Mouse (Mus musculus): ENCODE results near the gene Lce3c. TPM values are rescaled to one million over a fixed set of nuclear protein-coding genes. Genes with fewer than 3 reads are reported as not detected.

Lce3c gene
- polyA plus RNA-seq (2014; fragmentation: Nextera tagmentation; extraction: Ambion mirVana), result 0.35 TPM in 1 of 2 replicates, not detected in the other

DNA sequence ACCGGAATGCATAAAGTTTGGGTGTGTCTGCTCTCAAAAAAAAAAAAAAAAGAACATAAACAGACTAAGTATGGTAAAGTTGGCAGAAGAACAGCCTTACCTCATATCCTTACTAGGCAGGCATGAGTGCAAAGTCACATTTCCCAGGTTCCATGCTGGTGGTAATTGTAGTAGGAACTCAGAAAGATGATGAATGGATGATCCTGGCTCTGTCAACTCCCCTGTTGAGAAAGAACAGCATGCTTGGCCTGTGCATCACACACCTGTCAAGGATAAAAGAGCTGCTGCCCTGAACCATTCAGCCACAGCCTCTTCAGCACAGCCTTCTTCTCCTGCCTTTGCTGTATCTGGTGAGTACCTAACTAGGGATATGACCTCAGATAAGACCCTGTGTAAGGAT is at the start of gene Lce3c:
Gene Lce3c, plus strand, starts transcription at position 301 of the 400 bp plus-strand sequence.
- Histone ChIP-seq H3K4me1 (replicated peaks; ENCODE audit: control insufficient read depth, insufficient read depth, low read length) (no peaks in the 10 kb centered on the region), H3K27ac (ENCODE audit: low read depth) (no peak within 1 kb of the TSS), H3K27me3 (replicated peaks; ENCODE audit: control insufficient read depth, insufficient read depth, low read length) (no peaks in the 10 kb centered on the region), H3K4me2 (ENCODE audit: low read length) (no peak within 1 kb of the TSS), H3K4me3 (ENCODE audit: low read depth, low read length) (no peak within 1 kb of the TSS), H3K36me3 (ENCODE audit: control insufficient read depth, insufficient read depth, low read length) (no peaks in the 10 kb centered on the region), H3K9me3 (ENCODE audit: control insufficient read depth, low read length) (no peaks in the 10 kb centered on the region), H3K9ac (ENCODE audit: low read length) (no peak within 1 kb of the TSS)
- DNase-seq (ENCODE audit: low spot score) (no peak), ATAC-seq (replicated peaks; ENCODE audit: low FRiP score, low TSS enrichment, low read depth) (no peak)
- 74% methylated on average over 1 of the region's 1 CpGs for WGBS

DNA sequence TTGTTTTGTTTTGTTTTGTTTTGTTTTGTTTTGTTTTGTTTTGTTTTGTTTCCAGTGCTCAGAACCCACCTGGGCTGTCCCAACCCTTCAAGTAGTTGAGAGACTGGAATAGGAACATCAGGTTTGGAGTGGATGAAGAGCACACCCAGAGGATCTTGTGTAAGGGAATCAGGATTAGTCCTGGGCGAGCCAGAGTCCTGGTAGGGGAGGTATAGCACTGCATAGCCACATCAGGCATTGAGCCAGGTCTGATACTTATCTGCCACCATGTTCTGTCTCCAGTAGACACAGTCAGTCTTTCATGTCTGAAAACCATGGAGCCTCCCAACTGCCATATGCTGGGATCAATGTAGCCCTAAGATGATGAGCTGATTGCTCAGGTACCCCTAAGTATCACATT is 49.8 kb upstream of the Lce3c start:
- 46% methylated on average over 1 of the region's 1 CpGs for WGBS
- Histone ChIP-seq H3K4me2 (ENCODE audit: low read length) (no peak overlapping the region), H3K4me3 (ENCODE audit: low read depth, low read length) (no peak overlapping the region), H3K36me3 (ENCODE audit: control insufficient read depth, insufficient read depth, low read length) (no peaks in the 10 kb centered on the region), H3K9ac (ENCODE audit: low read length) (no peak overlapping the region), H3K9me3 (ENCODE audit: control insufficient read depth, low read length) (no peaks in the 10 kb centered on the region), H3K4me1 (replicated peaks; ENCODE audit: control insufficient read depth, insufficient read depth, low read length) (no peaks in the 10 kb centered on the region), H3K27me3 (replicated peaks; ENCODE audit: control insufficient read depth, insufficient read depth, low read length) (no peaks in the 10 kb centered on the region), H3K27ac (ENCODE audit: low read depth) (no peak overlapping the region)
- DNase-seq (ENCODE audit: low spot score) (no peak), ATAC-seq (replicated peaks; ENCODE audit: low FRiP score, low TSS enrichment, low read depth) (no peak)

DNA sequence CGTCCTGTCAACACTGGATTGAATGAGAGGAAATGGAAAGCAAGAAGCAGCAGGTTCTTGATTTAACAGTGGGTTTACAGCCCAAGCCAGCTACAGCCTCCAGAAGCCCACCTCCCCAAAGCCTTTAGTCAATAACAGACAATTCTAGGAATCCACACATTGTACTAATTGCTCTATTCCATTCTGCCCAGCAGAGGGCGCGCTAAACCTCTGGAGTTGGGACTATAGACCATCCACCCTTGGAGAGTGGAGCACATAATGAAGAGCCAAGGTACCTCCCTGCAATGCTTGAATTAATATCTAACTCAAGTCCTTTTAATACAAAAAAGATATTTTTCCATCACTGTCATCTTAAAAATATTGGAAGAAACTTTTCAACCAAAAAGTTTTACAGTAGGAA is 41.3 kb upstream of the Lce3c start:
- Histone ChIP-seq H3K4me2 (ENCODE audit: low read length) (no peak overlapping the region), H3K9ac (ENCODE audit: low read length) (no peak overlapping the region), H3K4me1 (replicated peaks; ENCODE audit: control insufficient read depth, insufficient read depth, low read length) (no peaks in the 10 kb centered on the region), H3K36me3 (ENCODE audit: control insufficient read depth, insufficient read depth, low read length) (no peaks in the 10 kb centered on the region), H3K9me3 (ENCODE audit: control insufficient read depth, low read length) (no peaks in the 10 kb centered on the region), H3K27me3 (replicated peaks; ENCODE audit: control insufficient read depth, insufficient read depth, low read length) (no peaks in the 10 kb centered on the region), H3K4me3 (ENCODE audit: low read depth, low read length) (no peak overlapping the region), H3K27ac (ENCODE audit: low read depth) (no peak overlapping the region)
- 28% methylated on average over 3 of the region's 3 CpGs for WGBS
- DNase-seq (ENCODE audit: low spot score) (peak; percentile 63), ATAC-seq (replicated peaks; ENCODE audit: low FRiP score, low TSS enrichment, low read depth) (no peak)

- no peaks in the 10 kb centered on the region for H3K9me3 ChIP-seq (ENCODE audit: control insufficient read depth, low read length)
- no peaks in the 10 kb centered on the region for H3K36me3 ChIP-seq (ENCODE audit: control insufficient read depth, insufficient read depth, low read length)
- H3K27ac ChIP-seq (ENCODE audit: low read depth), result no peak overlapping the region
- H3K4me3 ChIP-seq (ENCODE audit: low read depth, low read length), result no peak overlapping the region
- DNase-seq (ENCODE audit: low spot score) (no peak), ATAC-seq (replicated peaks; ENCODE audit: low FRiP score, low TSS enrichment, low read depth) (no peak)
- no peaks in the 10 kb centered on the region for H3K27me3 ChIP-seq (replicated peaks; ENCODE audit: control insufficient read depth, insufficient read depth, low read length)
- 25% methylated on average over 4 of the region's 4 CpGs for WGBS
- H3K4me1 ChIP-seq (replicated peaks; ENCODE audit: control insufficient read depth, insufficient read depth, low read length), result no peaks in the 10 kb centered on the region
- H3K4me2 ChIP-seq (ENCODE audit: low read length), result no peak overlapping the region
- no peak overlapping the region for H3K9ac ChIP-seq (ENCODE audit: low read length)
Measured at GRCm38 (mm10) chr3:92903640-92904039, 40.6 kb upstream of the Lce3c start.

DNA sequence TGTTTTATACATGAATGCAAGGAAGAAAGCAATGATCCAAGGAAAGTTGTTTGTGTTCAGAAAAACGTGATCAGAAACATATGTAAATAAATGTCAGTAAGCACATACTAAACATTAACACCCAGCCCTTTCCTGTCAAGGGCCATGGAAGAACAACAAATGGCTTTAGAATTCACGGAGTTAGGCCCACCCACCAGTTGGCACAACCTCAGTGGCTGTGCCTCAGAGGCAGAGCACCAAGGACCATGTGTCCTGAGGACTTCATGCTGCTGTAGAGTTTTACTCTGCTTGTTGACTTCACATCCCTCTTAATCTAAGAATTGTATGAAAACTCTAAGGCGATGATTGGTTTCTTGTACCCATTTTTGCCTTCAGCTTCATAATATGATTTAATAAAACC is 39.1 kb upstream of the Lce3c start:
- Histone ChIP-seq H3K9me3 (ENCODE audit: control insufficient read depth, low read length) (no peaks in the 10 kb centered on the region), H3K9ac (ENCODE audit: low read length) (no peak overlapping the region), H3K36me3 (ENCODE audit: control insufficient read depth, insufficient read depth, low read length) (no peaks in the 10 kb centered on the region), H3K27me3 (replicated peaks; ENCODE audit: control insufficient read depth, insufficient read depth, low read length) (no peaks in the 10 kb centered on the region), H3K4me2 (ENCODE audit: low read length) (no peak overlapping the region), H3K4me3 (ENCODE audit: low read depth, low read length) (no peak overlapping the region), H3K4me1 (replicated peaks; ENCODE audit: control insufficient read depth, insufficient read depth, low read length) (no peaks in the 10 kb centered on the region), H3K27ac (ENCODE audit: low read depth) (no peak overlapping the region)
- ATAC-seq (replicated peaks; ENCODE audit: low FRiP score, low TSS enrichment, low read depth) (no peak), DNase-seq (ENCODE audit: low spot score) (no peak)
- WGBS, result 40% methylated on average over 3 of the region's 3 CpGs

DNA sequence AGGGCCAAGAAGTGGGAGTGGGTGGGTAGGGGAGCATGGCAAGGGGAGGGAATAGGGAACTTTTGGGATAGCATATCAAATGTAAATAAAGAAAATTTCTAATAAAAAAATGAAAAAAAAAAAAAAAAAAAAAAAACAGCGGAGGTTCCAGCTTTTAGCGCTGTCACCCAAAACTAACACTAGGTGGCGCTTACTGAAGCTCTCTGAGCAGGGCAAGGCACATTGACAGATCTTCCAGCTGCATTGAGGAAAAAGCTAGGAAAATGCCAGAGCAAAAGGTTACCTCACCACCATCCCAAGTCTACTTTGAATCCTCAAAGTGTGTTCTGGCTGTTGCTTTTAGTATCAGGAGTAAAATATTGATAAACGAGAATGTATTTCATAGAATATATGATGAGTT is 36.7 kb upstream of the Lce3c start:
- no peak overlapping the region for H3K27ac ChIP-seq (ENCODE audit: low read depth)
- no peak for DNase-seq (ENCODE audit: low spot score)

DNA sequence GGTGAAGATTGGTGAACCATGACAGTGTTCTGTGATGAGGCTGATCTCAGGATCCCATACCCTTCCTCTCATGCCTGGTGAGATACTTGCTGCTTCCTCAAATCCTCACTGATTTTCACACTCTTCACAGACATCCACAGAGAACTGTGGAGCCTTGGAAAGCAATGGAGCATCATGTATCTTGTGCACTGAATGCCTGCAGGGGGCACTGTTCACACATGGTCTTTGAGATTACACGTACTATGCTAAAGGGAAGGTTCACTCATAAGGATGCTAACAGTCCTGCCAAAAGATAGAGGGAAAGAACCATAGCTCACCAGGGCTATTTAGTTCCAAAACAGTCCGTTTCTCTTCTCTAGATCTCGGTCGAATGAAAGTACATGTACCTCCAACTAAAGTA is 23.9 kb upstream of the Lce3c start:
- no peak overlapping the region for H3K4me3 ChIP-seq (ENCODE audit: low read depth, low read length)
- no peaks in the 10 kb centered on the region for H3K27me3 ChIP-seq (replicated peaks; ENCODE audit: control insufficient read depth, insufficient read depth, low read length)
- ATAC-seq (replicated peaks; ENCODE audit: low FRiP score, low TSS enrichment, low read depth) (no peak), DNase-seq (ENCODE audit: low spot score) (no peak)
- no peak overlapping the region for H3K9ac ChIP-seq (ENCODE audit: low read length)
- no peaks in the 10 kb centered on the region for H3K9me3 ChIP-seq (ENCODE audit: control insufficient read depth, low read length)
- WGBS, result 63% methylated on average over 4 of the region's 4 CpGs
- H3K36me3 ChIP-seq (ENCODE audit: control insufficient read depth, insufficient read depth, low read length), result no peaks in the 10 kb centered on the region
- no peaks in the 10 kb centered on the region for H3K4me1 ChIP-seq (replicated peaks; ENCODE audit: control insufficient read depth, insufficient read depth, low read length)
- H3K27ac ChIP-seq (ENCODE audit: low read depth), result no peak overlapping the region
- H3K4me2 ChIP-seq (ENCODE audit: low read length), result no peak overlapping the region

More for the DNA sequence above, 36.7 kb upstream of the Lce3c start:
- no peak for ATAC-seq (replicated peaks; ENCODE audit: low FRiP score, low TSS enrichment, low read depth)
- Histone ChIP-seq H3K4me3 (ENCODE audit: low read depth, low read length) (no peak overlapping the region), H3K4me1 (replicated peaks; ENCODE audit: control insufficient read depth, insufficient read depth, low read length) (no peaks in the 10 kb centered on the region), H3K36me3 (ENCODE audit: control insufficient read depth, insufficient read depth, low read length) (no peaks in the 10 kb centered on the region), H3K4me2 (ENCODE audit: low read length) (no peak overlapping the region), H3K27me3 (replicated peaks; ENCODE audit: control insufficient read depth, insufficient read depth, low read length) (no peaks in the 10 kb centered on the region), H3K9ac (ENCODE audit: low read length) (no peak overlapping the region), H3K9me3 (ENCODE audit: control insufficient read depth, low read length) (no peaks in the 10 kb centered on the region)
- WGBS, result 22% methylated on average over 4 of the region's 4 CpGs

- Histone ChIP-seq H3K9me3 (ENCODE audit: control insufficient read depth, low read length) (no peaks in the 10 kb centered on the region), H3K4me2 (ENCODE audit: low read length) (no peak within 1 kb of the TSS), H3K27me3 (replicated peaks; ENCODE audit: control insufficient read depth, insufficient read depth, low read length) (no peaks in the 10 kb centered on the region), H3K9ac (ENCODE audit: low read length) (no peak within 1 kb of the TSS), H3K4me1 (replicated peaks; ENCODE audit: control insufficient read depth, insufficient read depth, low read length) (no peaks in the 10 kb centered on the region), H3K4me3 (ENCODE audit: low read depth, low read length) (no peak within 1 kb of the TSS), H3K36me3 (ENCODE audit: control insufficient read depth, insufficient read depth, low read length) (no peaks in the 10 kb centered on the region), H3K27ac (ENCODE audit: low read depth) (no peak within 1 kb of the TSS)
- WGBS, result 74% methylated on average over 2 of the region's 2 CpGs
- DNase-seq (ENCODE audit: low spot score) (no peak), ATAC-seq (replicated peaks; ENCODE audit: low FRiP score, low TSS enrichment, low read depth) (no peak)
Measured at GRCm38 (mm10) chr3:92926130-92926529, 18.2 kb upstream of the Lce3c start, which contains the start of gene Lce3a. Gene Lce3a, minus strand, starts transcription at chr3:92926230.

DNA sequence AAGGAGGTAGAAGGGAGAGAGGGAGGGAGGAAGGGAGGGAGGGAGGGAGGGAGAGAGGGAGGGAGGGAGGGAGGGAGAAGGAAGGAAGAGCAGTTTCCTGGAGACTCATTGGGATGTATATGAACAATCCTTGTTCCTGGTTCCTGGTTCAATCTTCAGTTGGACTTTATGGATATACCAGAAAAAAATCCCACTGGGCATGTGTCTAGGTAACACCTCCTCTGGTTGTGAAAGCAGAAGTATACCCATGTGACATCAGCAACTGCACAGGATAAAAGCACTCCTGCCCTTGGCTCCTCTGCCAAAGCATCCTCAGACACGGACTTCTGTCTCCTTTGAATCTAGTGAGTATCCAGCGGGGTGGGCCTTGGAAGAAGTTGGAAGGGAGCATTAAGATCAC is 11.6 kb upstream of the Lce3c start, which contains the start of gene Lce3b:
Gene Lce3b, plus strand, starts transcription at position 301 of the 400 bp plus-strand sequence.
- Histone ChIP-seq H3K36me3 (ENCODE audit: control insufficient read depth, insufficient read depth, low read length) (no peaks in the 10 kb centered on the region), H3K4me1 (replicated peaks; ENCODE audit: control insufficient read depth, insufficient read depth, low read length) (no peaks in the 10 kb centered on the region), H3K4me2 (ENCODE audit: low read length) (no peak within 1 kb of the TSS), H3K9me3 (ENCODE audit: control insufficient read depth, low read length) (no peaks in the 10 kb centered on the region), H3K4me3 (ENCODE audit: low read depth, low read length) (no peak within 1 kb of the TSS), H3K9ac (ENCODE audit: low read length) (no peak within 1 kb of the TSS), H3K27me3 (replicated peaks; ENCODE audit: control insufficient read depth, insufficient read depth, low read length) (no peaks in the 10 kb centered on the region), H3K27ac (ENCODE audit: low read depth) (no peak within 1 kb of the TSS)
- ATAC-seq (replicated peaks; ENCODE audit: low FRiP score, low TSS enrichment, low read depth) (no peak), DNase-seq (ENCODE audit: low spot score) (no peak)
- 56% methylated on average over 2 of the region's 2 CpGs for WGBS

All from intestine, embryonic 14.5 days (tissue).